Mouse (Mus musculus) forebrain, embryonic 12.5 days (tissue): ENCODE measurements around the gene Zfp362. TPM values are rescaled to one million over a fixed set of nuclear protein-coding genes. Genes with fewer than 3 reads are reported as not detected.

Experiments
- ATAC-seq: fragments of 200-750 bp; cut with Nextera tagmentation; 2 replicates; pipeline ENCODE4 v1.8.0; 2017; ENCODE audit warnings: moderate TSS enrichment; ENCODE audit not compliant: low FRiP score
- H3K27ac ChIP-seq: fragments of 300-500 bp; sonication (generic); 2 replicates; pipeline ENCODE4 v1.5.1; 2016; ENCODE audit warnings: mild to moderate bottlenecking
- H3K27me3 ChIP-seq: fragments of 300-500 bp; sonication (generic); 2 replicates; pipeline ENCODE4 v1.6.1; 2016; ENCODE audit warnings: mild to moderate bottlenecking
- H3K36me3 ChIP-seq: fragments of 300-500 bp; sonication (generic); replicated peaks from 2 replicates; pipeline ENCODE4 v1.6.1; 2016; ENCODE audit warnings: mild to moderate bottlenecking
- H3K4me1 ChIP-seq: fragments of 300-500 bp; sonication (generic); 2 replicates; pipeline ENCODE4 v1.6.1; 2016
- H3K4me2 ChIP-seq: fragments of 300-500 bp; sonication (generic); 2 replicates; pipeline ENCODE4 v1.6.1; 2016; ENCODE audit warnings: mild to moderate bottlenecking, moderate library complexity
- H3K4me3 ChIP-seq: fragments of 300-500 bp; sonication (generic); replicated peaks from 2 replicates; pipeline ENCODE4 v1.5.1; 2016; ENCODE audit warnings: mild to moderate bottlenecking
- H3K9ac ChIP-seq: fragments of 300-500 bp; sonication (generic); 2 replicates; pipeline ENCODE4 v1.6.1; 2016; ENCODE audit warnings: mild to moderate bottlenecking
- H3K9me3 ChIP-seq: fragments of 300-500 bp; sonication (generic); 2 replicates; pipeline ENCODE4 v1.6.1; 2016
- WGBS: fragments of 180-500 bp; shearing (Covaris S2); methylation state at CpG from one replicate; pipeline ENCODE4 v1.1.7; 2016; 5-methylcytosine and 5-hydroxymethylcytosine counted together
- polyA plus RNA-seq: library from polyadenylated mRNA; unstranded; fragments of >200 nt; fragmentation: Nextera tagmentation; extraction: Ambion mirVana; gene quantifications from 2 replicates; pipeline ENCODE4 v1.2.1, GENCODE M21; 2016

Zfp362 gene
- polyA plus RNA-seq, 1 experiment from 2014 or later = 43.7 TPM

DNA sequence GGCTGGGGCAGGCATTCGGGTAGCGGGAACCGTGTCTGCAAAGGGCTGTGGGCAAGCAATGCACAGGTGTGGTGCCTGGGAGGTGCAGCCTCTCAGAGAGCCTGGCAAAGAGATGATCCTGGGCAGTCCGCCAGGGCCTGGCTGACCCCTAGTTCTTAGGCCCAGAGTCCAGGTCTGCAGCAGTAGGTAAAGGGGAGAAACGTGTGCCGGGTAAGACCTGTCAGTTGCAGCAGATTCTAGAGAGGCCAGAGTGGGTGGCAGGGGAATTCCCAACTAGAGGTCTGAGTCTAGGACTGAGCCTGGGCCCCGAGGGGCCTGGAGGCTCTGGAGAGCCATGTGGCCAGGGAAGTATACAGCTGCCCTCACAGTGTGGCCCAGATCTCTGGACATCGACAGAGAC lies 11.6 kb downstream of the Zfp362 start:
- H3K9ac ChIP-seq = no peak overlapping the region
- no peak overlapping the region for H3K4me3 ChIP-seq
- H3K27ac ChIP-seq = no peak overlapping the region
- WGBS = 93% methylated on average over 8 of the region's 8 CpGs
- no peak for ATAC-seq
- H3K36me3 ChIP-seq = peaks cover 34% of the 10 kb centered on the region
- H3K27me3 ChIP-seq = no peaks in the 10 kb centered on the region
- H3K9me3 ChIP-seq = no peaks in the 10 kb centered on the region
- no peak overlapping the region for H3K4me2 ChIP-seq
- H3K4me1 ChIP-seq = peaks cover 51% of the 10 kb centered on the region

GRCm38 (mm10) chr4:128793710-128794109 lies 12.1 kb downstream of the Zfp362 start:
- WGBS = 68% methylated on average over 1 of the region's 1 CpGs
- H3K36me3 ChIP-seq = peaks cover 35% of the 10 kb centered on the region
- H3K27ac ChIP-seq = no peak overlapping the region
- peaks cover 46% of the 10 kb centered on the region for H3K4me1 ChIP-seq
- H3K9ac ChIP-seq = no peak overlapping the region
- H3K27me3 ChIP-seq = no peaks in the 10 kb centered on the region
- H3K4me3 ChIP-seq = no peak overlapping the region
- ATAC-seq = no peak
- H3K4me2 ChIP-seq = no peak overlapping the region
- H3K9me3 ChIP-seq = no peaks in the 10 kb centered on the region

DNA sequence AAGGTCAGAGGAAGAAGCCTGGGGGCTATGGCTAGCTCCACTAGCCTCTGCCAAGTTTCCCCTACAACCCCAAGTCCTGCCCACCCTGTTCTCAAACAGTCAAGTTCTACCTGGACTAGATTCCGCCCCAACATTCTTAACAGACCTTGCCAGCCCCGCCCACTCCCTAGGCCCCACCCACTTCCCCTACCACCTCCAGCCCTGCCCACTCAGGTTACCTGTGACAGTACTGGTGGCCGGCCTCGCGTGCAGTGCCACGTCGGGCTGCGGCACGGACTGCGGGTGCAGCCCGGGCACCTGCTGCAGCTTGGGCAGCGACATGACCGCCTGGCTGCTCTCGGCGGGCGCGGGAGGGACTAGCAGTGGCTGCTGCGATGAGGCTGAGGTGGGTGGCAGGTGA lies 16.2 kb downstream of the Zfp362 start:
- Histone ChIP-seq H3K9me3 (no peaks in the 10 kb centered on the region), H3K9ac (peak overlapping the region; percentile 17; the same call in 1 of the 2 replicates), H3K27ac (0 out of 2 replicates have a peak overlapping the region, but pooled peaks have one; percentile 8), H3K36me3 (peaks cover 68% of the 10 kb centered on the region), H3K27me3 (no peaks in the 10 kb centered on the region), H3K4me1 (peaks cover 10% of the 10 kb centered on the region), H3K4me2 (no peak overlapping the region), H3K4me3 (no peak overlapping the region)
- 48% methylated on average over 18 of the region's 18 CpGs for WGBS
- no peak for ATAC-seq

- WGBS = over 99% methylated on average over 4 of the region's 4 CpGs
- Histone ChIP-seq H3K27ac (peak overlapping the region; percentile 19; the same call in 1 of the 2 replicates), H3K36me3 (peaks cover 68% of the 10 kb centered on the region), H3K4me1 (peaks cover 10% of the 10 kb centered on the region), H3K9ac (no peak overlapping the region), H3K4me2 (no peak overlapping the region), H3K27me3 (no peaks in the 10 kb centered on the region), H3K4me3 (no peak overlapping the region), H3K9me3 (no peaks in the 10 kb centered on the region)
- ATAC-seq = no peak
Measured at GRCm38 (mm10) chr4:128788108-128788507, 17.7 kb downstream of the Zfp362 start.

DNA sequence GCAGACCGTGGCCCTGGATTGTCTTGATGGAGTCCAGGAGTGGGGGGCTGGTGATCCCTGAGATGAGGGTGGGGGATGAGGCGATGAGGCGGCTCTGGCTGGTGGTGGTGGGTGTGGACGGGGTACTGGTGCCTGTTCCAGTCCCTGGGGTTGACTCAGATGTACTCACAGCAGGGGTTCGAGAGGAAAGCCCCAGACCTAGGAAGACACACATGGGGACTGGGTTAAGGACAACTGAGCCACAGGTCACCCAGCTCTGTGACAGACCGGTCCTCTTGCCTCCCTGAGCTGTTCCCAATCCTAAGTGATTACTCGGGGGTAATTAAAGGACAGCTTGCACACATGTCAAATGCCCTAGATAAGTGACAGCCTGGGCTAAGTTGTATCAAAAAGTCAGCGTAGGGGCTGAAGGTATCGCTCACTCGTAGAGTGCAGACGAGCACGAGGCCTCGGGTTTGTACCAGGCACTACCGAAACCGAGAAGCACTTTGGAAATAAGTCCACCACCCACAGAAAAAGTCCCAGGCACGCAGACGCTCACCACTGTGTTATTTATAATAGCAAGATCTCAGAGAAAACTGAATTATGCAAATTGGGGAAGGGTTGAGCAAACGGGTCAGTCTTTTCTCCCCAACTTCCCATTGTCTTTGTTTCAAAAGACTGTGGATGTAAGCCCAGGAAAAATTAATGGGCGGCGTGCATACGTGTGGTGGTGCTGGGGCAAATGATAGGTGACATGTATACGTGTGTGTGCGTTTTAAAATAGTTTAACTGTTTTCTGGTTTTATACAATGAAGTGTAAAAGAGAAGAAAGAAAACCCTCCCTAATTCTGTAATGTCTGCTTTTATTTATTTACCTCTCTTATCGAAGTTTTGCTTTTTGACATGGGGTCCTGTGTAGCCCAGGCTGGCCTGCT lies 18.6 kb downstream of the Zfp362 start:
- H3K36me3 ChIP-seq = peaks cover 69% of the 10 kb centered on the region
- no peak overlapping the region for H3K4me3 ChIP-seq
- 80% methylated on average over 24 of the region's 24 CpGs for WGBS
- no peak overlapping the region for H3K9ac ChIP-seq
- no peaks in the 10 kb centered on the region for H3K9me3 ChIP-seq
- ATAC-seq = no peak
- no peak overlapping the region for H3K4me2 ChIP-seq
- peaks cover 10% of the 10 kb centered on the region for H3K4me1 ChIP-seq
- no peak overlapping the region for H3K27ac ChIP-seq
- H3K27me3 ChIP-seq = no peaks in the 10 kb centered on the region

DNA sequence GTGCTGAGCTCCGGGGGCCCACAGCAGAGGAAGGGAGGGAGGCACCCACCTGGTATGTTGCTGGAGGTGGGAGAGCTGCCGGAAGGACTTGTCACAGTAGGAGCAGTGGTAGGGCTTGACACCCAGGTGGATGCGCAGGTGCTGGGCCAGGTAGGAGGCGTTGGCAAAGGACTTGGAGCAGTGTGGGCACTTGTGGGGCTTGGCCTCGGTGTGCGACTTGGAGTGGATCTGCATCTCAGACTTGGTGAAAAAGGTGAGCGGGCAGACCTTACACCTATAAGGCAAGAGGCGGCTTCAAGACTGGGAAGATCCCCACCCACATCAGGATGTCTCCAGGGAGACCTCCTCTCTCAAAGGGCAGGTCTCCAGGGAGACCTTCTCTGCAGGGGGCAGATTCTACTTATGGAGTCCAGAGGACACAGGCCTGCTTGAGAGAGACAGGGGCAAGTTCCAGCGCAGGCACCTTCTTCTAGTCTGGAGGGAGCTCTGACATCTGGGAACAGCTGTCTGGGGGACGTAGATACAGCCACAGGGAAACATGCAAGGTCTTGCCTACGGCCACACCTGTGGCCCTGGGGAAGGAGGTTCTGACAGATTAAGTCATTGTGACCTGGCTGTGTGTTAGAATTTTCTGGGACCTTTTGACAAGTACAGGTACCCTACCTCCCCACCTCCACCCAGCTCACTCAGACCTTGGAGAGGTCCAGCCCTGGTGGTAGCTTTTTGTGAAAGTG lies 19.8 kb downstream of the Zfp362 start:
- Histone ChIP-seq H3K4me1 (peaks cover 8% of the 10 kb centered on the region), H3K4me2 (no peak overlapping the region), H3K9ac (no peak overlapping the region), H3K36me3 (peaks cover 78% of the 10 kb centered on the region), H3K9me3 (no peaks in the 10 kb centered on the region), H3K27ac (no peak overlapping the region), H3K4me3 (no peak overlapping the region), H3K27me3 (no peaks in the 10 kb centered on the region)
- no peak for ATAC-seq
- 96% methylated on average over 11 of the region's 11 CpGs for WGBS

GRCm38 (mm10) chr4:128784950-128785631 lies 20.8 kb downstream of the Zfp362 start:
- Histone ChIP-seq H3K9me3 (no peaks in the 10 kb centered on the region), H3K27ac (no peak overlapping the region), H3K4me3 (no peak overlapping the region), H3K4me1 (no peaks in the 10 kb centered on the region), H3K36me3 (peaks cover 86% of the 10 kb centered on the region), H3K4me2 (no peak overlapping the region), H3K27me3 (no peaks in the 10 kb centered on the region), H3K9ac (no peak overlapping the region)
- 92% methylated on average over 15 of the region's 15 CpGs for WGBS
- no peak for ATAC-seq

DNA sequence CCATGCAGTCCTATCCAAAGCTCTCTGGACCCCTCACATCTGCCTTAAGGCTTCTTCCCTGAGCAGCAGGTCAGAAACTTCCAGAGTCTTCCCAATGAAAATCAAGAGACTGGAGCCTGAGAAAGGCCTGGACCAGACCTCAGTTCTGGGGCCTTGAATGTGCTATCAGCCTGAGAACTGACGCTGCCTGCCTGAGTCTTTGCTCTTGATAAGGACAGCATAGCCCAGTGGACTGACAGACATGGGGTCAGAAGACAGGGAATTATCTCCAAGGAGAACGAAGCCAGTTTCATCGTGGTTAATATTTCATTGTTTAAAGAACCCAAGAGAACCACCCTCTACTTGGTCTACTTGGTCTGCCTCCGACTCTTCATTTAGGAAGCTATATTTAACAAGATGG lies 23.2 kb downstream of the Zfp362 start:
- H3K27ac ChIP-seq = no peak overlapping the region
- H3K4me3 ChIP-seq = no peak overlapping the region
- no peaks in the 10 kb centered on the region for H3K9me3 ChIP-seq
- no peak overlapping the region for H3K9ac ChIP-seq
- 92% methylated on average over 4 of the region's 4 CpGs for WGBS
- H3K36me3 ChIP-seq = peaks cover 98% of the 10 kb centered on the region
- no peak for ATAC-seq
- H3K4me1 ChIP-seq = no peaks in the 10 kb centered on the region
- no peak overlapping the region for H3K4me2 ChIP-seq
- no peaks in the 10 kb centered on the region for H3K27me3 ChIP-seq

DNA sequence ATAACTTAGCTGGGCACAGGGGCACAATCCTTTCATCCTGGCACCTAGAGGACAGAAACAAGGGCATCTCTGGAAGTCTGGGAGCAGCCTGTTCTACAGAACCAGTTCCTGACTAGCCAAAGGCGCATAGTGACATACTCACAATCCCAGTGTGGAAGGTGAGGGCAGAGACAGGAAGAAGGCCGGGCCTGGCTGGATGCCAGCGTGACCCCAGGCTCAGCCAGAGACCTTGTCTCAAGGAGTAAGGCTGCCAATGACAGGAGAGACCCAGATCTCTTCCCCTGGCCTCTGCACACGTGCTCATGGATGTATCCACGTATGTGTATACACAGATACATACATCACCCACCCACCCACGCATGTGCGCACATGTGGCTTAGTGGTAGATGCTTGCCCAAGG lies 23.8 kb downstream of the Zfp362 start:
- Histone ChIP-seq H3K4me2 (no peak overlapping the region), H3K9ac (no peak overlapping the region), H3K4me1 (no peaks in the 10 kb centered on the region; the same call in 1 of the 2 replicates), H3K36me3 (peaks cover 98% of the 10 kb centered on the region), H3K9me3 (no peaks in the 10 kb centered on the region), H3K4me3 (no peak overlapping the region), H3K27ac (no peak overlapping the region), H3K27me3 (no peaks in the 10 kb centered on the region)
- ATAC-seq = no peak
- WGBS = 92% methylated on average over 7 of the region's 7 CpGs

DNA sequence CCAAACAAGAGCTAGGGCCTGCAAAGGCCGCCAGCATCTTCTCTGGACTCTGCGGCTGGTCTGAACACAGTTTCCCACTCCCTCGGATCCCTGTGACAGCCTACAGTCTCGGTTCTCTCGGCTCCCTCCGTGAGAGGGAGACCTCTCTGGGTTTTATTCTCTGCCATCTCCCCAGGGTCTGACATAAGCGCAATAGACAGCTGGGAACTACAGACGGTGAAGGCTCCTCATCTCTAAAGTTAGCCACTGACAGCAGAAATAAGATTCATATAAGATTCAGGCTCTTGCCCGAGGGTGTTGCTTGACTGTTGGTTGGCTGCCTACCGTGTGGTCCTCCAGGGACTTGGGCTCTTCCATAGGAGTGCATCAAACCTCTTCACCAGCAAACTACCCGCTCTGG lies 28.3 kb downstream of the Zfp362 start:
- Histone ChIP-seq H3K4me3 (no peak overlapping the region), H3K4me1 (no peaks in the 10 kb centered on the region; the same call in 1 of the 2 replicates), H3K27ac (0 out of 2 replicates have a peak overlapping the region, but pooled peaks have one; percentile 15), H3K9ac (no peak overlapping the region), H3K4me2 (no peak overlapping the region), H3K36me3 (peaks cover 97% of the 10 kb centered on the region), H3K27me3 (no peaks in the 10 kb centered on the region), H3K9me3 (no peaks in the 10 kb centered on the region)
- 85% methylated on average over 11 of the region's 11 CpGs for WGBS
- no peak for ATAC-seq

DNA sequence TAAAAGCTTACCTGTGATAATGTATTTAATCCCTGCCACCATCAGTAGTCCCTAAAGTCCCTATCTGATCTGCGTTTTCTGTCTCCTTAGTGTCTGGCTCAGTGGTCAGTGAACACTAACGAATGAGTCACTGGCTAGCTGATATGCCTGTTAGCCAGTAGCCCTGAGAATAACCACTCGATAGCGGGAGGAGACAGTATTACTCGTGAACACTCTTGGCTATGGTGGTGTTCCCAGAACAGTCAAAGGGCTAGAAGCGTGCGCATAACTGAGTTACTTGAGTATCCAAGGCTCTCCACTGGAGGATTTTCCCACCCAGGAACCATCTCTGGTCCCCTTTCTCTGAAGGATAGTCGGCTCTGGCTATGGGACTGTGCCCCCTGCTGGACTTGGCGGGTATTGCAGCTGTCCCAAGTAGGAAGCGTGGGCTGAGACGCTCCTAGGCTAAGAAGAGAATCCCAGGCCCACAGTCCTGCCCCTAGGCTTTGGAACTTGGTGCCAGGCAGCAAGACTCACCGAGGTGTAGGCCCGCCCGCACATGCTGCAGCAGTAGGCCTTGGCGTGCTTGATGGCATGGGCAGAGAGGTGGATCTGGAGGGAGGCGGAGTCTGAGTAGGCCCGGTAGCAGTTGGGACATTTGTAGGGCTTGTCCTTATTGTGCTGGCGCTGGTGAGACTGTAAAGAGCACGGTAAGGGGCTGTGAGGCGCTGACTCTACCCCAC lies 29.1 kb downstream of the Zfp362 start:
- 45% methylated on average over 20 of the region's 20 CpGs for WGBS
- Histone ChIP-seq H3K4me1 (no peaks in the 10 kb centered on the region; the same call in 1 of the 2 replicates), H3K9me3 (no peaks in the 10 kb centered on the region), H3K9ac (no peak overlapping the region), H3K4me2 (no peak overlapping the region), H3K27me3 (no peaks in the 10 kb centered on the region), H3K4me3 (no peak overlapping the region), H3K36me3 (peaks cover 97% of the 10 kb centered on the region), H3K27ac (0 out of 2 replicates have a peak overlapping the region, but pooled peaks have one; percentile 56)
- ATAC-seq = peak; percentile 65; the same call in 1 of the 2 replicates
